Mouse (Mus musculus): Measurements from ENCODE around the gene Lypd1.

Gene Lypd1

DNA sequence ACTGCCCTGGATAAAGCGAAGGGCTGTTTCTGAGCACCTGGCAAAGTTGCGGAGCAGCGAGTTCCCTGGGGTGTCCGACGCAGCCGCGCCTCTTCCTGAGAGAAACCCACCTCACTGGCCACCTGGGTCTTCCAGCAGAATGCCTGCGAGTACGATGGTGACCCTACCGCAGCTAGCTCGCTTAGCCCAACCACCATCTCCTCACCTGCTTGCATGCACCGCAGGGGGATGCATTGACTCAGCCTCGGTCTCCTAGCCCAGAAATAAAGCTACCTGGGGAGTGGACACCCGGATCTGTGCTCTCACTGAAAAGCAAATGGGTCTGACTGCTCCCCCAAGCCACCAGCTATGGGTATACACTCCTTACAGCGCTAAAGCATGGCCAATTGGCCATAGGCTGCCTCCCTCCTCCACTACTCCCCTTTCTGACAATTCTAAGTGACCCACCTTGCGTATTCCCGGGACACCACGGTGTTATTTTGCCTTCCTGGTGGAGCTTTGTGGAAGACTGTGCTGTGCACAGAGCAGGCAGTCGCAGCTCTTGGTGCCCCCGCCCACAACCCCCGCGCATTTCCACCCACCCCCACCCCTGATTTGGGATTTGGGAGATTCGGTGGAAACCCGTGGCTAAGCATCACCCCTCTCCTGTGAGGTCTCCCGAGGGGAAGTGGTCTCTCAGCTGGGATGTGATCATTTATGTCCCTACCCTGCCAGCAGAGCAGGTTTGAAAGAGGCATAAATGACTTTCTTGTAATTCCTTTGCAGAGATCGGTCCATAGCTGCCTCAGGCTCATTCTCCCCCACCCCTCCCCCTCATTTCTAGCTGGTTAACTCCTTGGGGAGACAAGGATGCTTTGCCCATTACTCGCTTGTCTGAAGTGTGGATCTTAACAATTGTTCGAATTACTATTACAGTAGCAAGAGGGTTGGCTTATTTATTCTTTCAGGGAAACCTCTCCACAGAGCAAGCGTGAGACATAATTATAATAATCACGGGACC lies at the start of gene Lypd1:
TSS of gene Lypd1 (minus strand) at position 501 of the 1,000 bp plus-strand sequence.
- no peak for DNase-seq (ENCODE audit: low read depth, low spot score)

- no peak for DNase-seq (ENCODE audit: low read depth, low spot score)
These were observed 38.1 kb upstream of the Lypd1 start for GRCm38 (mm10) chr1:125951026-125951425.

DNA sequence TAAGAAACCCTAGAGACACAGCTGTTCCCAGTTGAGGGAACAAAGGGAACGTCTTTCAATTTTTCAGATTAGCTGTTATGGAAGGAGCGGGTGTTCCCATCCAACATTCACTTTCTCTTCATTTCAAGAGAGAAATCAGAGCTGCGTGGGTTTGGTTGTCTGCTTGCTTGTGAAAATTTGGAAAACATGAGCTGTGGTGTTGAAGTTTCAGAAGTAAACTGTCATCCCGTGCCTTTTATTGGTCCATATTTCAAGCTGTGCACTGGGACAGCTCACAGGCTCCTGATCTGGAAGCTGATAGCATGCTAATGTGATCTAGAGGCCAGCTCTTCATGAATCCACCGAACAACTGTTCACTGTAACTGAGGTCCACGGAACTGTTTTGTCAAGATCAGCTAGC lies 36.2 kb upstream of the Lypd1 start:
- no peak for DNase-seq (ENCODE audit: low read depth, low spot score)

DNA sequence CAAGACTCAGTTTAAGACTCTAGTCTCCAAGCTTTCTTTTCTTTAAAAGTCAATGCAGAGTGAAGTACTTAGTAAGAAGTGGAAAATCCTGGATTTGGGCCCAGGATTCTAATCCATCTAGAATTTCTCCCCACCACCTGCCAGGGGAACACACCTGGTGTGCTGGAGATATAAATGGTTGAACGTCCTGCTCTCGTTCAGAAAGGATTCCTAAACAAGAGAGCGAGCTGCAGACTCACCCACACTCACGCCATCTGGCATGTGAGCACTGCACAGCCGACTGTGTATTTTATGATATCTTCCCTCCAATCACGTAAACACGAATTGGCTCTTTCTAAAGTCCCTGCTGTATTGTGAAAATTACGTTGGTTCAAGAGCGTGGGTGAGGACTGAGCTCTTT lies 32.2 kb upstream of the Lypd1 start:
- no peak for DNase-seq (ENCODE audit: low read depth, low spot score)

DNA sequence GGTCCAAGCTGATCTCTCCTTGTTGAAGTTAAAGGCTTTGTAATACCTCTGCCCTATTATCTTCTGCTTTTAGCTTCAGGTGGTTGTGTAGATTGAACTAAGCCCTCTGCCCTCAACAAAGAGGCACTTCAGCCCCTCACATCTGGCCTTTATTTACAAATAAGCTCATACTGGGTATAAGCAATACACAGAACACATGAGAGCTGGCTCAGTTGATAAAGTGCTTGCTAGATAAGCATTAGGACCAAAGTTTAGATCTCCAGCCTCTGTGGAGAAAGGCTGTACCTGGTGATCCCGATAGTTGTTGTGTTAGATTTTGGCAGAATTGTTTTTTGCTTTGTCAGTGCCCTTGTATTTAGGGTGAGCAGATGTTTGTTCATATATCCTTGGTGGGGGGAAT lies 30.4 kb upstream of the Lypd1 start:
- DNase-seq (ENCODE audit: low read depth, low spot score) = no peak

GRCm38 (mm10) chr1:125925486-125925885 lies 12.6 kb upstream of the Lypd1 start:
- no peak for DNase-seq (ENCODE audit: low read depth, low spot score)

DNA sequence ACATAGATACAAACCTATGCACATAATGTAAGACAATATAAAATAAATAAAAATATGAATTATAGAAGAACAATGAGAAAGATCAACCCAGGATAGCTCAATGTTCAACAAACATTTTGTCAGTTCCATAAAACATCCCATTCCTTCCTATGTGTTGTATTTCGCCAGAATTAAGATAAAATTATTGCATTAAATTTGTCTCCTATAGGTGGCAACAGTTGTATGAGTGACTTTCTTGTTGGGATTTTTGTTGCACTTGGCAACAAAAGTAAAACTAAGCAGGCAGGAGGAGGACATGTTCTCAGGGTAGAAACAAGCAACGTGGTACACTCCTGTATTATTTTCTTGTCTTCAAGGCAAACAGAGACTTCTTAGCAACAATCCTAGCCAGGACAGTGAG lies 10.2 kb upstream of the Lypd1 start:
- DNase-seq (ENCODE audit: low read depth, low spot score) = no peak

DNA sequence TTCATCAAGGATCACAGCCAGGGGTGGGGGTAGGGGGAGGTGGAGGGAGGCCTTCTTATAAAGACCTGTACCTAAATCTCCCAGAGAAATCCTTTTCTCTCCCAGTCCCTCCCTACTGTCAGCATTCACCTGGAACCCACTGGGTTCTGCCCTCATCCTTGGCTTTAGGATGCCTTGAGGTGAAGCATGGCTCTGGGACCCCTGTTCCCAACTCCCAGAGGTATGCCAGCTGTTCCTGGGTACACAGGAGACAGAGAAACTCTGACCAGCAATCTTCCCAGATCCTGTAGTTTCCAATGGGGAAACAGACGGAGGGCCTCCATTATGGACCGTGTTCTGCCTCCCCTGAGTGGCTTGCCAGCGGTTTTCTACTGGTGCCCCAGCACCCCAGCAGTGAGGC lies 7.8 kb upstream of the Lypd1 start:
- DNase-seq (ENCODE audit: low read depth, low spot score) = no peak

DNA sequence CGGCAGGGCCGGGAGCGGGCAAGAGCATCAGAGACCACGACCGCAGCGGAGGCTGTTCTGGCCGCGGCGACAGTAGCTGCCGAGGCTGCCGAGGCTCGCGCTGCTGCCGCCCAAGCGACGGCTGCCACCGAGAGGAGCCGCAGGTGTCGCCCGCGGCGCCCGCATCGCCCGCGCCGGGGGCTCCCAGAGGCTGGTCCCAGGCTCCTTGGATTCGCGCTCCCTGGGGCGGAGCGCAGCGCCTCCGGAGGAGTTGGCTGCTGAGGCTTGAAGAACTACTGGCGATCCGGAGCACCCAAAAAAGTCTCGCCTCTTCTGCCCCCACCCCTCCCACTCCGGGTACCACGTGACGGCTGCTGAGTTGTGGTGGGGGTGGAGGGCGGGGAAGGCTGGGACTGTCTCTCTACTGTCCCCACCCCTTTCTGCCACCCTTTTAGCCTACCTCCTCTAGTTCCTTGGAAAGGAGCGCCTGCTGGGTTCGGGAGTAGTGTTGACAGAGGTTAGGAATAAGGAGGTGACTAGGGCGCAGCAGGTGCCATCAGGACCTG lies 928 bp downstream of the Lypd1 start:
- no peak for DNase-seq (ENCODE audit: low read depth, low spot score)

DNA sequence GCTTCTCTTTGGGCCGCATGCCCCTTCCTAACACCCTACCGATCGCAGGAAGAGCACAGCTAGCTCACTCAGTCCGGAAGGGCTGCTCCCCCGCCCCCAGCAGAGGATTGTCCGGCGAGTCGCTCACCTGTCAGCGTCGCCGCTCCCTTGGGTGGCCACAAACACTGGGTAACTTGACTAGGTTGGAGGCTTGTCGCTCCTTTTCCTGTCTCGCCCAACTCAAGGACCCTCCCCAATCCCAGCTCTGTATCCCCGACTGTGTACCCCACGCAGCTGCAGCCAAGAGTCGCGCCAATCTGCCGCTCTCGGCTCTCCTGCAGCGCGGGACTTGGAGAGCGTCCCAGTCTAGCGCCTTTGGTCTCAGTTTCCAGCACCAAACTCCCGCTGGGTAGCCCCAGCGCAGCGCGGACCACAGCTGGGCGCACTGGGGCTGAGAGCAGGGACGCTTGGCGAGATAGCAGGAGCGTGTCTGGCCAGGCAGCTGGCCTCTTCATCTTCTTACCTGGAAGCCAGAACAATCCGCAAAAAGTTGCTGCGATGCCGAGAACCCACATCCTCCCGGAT lies 1.5 kb downstream of the Lypd1 start:
- no peak for DNase-seq (ENCODE audit: low read depth, low spot score)

- no peak for DNase-seq (ENCODE audit: low read depth, low spot score)
These were observed 2.0 kb downstream of the Lypd1 start for GRCm38 (mm10) chr1:125910871-125911265.

- no peak for DNase-seq (ENCODE audit: low read depth, low spot score)
These were observed 2.6 kb downstream of the Lypd1 start for GRCm38 (mm10) chr1:125910211-125910870.

GRCm38 (mm10) chr1:125893158-125893557 lies 19.7 kb downstream of the Lypd1 start:
- DNase-seq (ENCODE audit: low read depth, low spot score) = no peak

DNA sequence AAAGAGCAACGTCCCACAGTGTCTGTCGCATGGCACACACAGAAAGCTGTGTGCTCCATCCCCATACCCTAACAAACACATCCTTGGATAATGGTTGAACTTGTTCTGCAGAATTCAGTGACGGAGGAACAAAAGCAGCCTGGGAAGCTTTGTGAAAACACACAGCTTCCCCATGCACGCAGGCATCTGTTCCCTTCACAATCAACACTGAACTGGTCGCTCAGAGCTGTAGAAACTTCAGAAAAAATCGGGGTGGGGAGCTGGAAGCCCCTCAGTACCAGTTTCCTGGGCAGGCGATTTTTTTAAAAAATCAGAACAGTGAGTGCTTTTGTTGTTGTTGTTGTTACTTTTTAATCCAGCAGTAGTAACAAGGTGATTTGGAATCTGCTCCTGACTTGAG lies 42.8 kb downstream of the Lypd1 start:
- DNase-seq (ENCODE audit: low read depth, low spot score) = no peak

DNA sequence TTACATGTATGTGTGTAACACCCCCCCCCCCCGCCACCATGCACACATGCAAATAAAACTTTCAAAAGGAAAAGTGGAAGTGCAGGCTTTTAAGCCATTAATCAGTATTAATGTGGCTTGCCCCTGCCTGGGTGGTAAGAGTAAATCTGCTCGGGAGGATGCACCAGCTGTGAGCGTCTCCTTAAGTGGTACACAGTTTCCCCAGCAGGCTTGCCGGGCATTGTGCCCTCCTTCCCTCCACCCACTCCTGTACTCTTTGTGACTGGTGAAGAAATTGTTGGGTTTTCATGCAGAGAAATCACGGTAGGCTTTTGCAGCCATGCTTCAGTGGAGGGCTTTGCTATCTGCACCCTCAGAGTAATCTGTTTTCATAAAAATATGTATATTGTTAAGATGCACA lies 54.3 kb downstream of the Lypd1 start:
- no peak for DNase-seq (ENCODE audit: low read depth, low spot score)

DNA sequence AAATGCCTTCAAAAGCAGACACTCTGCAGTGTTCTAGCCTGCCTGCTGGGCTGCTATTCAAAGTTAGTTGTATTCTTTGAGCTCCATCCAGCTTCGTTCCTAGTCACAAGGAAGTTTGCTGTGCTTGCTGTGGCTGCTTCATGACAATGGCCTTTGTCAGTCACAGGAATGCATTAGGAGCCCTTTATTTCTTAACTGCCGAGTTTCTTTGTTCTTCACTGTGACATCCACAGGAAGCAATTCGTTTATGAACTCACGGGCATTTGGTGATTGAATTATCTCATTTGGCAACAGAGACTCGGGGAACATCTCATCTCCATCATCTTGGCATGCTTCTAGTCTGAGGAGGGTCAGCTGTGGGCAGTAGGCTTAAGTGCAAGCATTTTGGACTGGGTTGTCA lies 58.3 kb downstream of the Lypd1 start:
- DNase-seq (ENCODE audit: low read depth, low spot score) = no peak

- DNase-seq (ENCODE audit: low read depth, low spot score) = no peak
These were observed 73.0 kb downstream of the Lypd1 start for GRCm38 (mm10) chr1:125839746-125840392.

DNA sequence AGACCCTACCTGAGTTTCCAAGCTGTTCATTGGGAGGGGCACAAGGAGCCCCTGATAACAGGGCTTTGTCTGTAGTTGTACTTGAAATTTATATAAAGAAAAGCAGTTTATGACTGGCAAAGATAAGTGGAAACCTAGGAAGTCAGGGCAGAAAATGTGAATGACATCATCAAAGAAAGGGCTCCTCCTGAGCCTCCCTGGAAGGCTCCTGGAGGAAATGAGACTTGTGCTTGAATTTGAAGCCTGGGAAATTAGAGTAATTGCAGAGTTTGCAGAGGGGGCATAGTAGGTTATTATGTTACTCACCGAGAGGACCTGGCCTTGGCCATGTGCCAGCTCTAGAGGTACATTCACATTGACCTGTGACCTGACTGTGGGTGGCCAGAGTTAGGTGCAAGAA lies 75.4 kb downstream of the Lypd1 start:
- DNase-seq (ENCODE audit: low read depth, low spot score) = no peak

GRCm38 (mm10) chr1:125823611-125824010 lies 89.3 kb downstream of the Lypd1 start:
- DNase-seq (ENCODE audit: low read depth, low spot score) = no peak

GRCm38 (mm10) chr1:125821101-125821500 lies 91.8 kb downstream of the Lypd1 start:
- DNase-seq (ENCODE audit: low read depth, low spot score) = no peak
